Mouse (Mus musculus): Measurements from ENCODE around the gene Spint1. TPM values are rescaled to one million over a fixed set of nuclear protein-coding genes. Genes with fewer than 3 reads are reported as not detected.
A peak's percentile ranks its signal among the peaks of the same experiment; 100 is the strongest.

Spint1 gene
- polyA plus RNA-seq (2014; fragmentation: Nextera tagmentation; extraction: Ambion mirVana): 71.3 and 81.9 TPM in 2 replicates

DNA sequence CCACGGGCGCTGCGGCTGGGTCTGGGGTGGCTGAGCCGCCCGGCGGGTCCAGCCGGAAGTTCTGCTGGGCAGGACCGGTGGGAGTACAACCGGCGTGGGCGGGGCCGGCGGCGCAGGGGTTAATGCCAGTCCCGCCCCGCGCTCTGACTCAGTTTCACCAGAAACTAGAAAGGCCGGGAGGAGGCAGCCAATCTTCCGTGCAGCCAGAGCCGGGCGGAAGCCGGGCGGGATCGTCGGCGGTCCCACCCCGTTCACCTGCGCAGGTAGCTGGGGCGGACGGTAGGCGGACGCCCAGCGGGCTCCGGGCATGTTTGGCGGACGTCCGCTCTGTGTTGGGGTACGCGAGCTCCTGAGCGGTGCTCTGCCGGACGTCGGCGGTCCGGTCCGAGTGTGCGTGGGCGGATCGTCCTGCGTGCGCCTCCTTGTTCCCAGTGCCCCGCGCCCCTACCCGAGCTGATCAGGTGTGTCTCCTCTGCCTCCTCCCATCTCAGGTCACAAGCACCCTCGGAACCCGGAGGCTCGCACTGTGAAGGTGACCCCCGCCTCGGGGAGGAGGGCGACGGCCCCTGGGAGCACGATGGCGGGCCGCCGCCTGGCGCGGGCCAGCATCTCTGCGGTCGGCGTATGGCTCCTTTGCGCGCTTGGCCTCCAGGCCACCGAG is at the start of gene Spint1:
Spint1 (plus strand) TSS at position 153 of the 661 bp plus-strand sequence.
- H3K27ac ChIP-seq (ENCODE audit: low read depth): peak within 1 kb of the TSS; percentile 78
- no peaks in the 10 kb centered on the region for H3K36me3 ChIP-seq (ENCODE audit: control insufficient read depth, insufficient read depth, low read length)
- no peaks in the 10 kb centered on the region for H3K9me3 ChIP-seq (ENCODE audit: control insufficient read depth, low read length)
- peak within 1 kb of the TSS; percentile 45 for H3K4me3 ChIP-seq (ENCODE audit: low read depth, low read length)
- peak; percentile 80 for DNase-seq (ENCODE audit: low spot score)
- H3K4me1 ChIP-seq (replicated peaks; ENCODE audit: control insufficient read depth, insufficient read depth, low read length): 0 out of 2 replicates have a peak, but pooled peaks cover 3% of the 10 kb centered on the region
- H3K4me2 ChIP-seq (ENCODE audit: low read length): peak within 1 kb of the TSS; percentile 74
- H3K9ac ChIP-seq (ENCODE audit: low read length): peak within 1 kb of the TSS; percentile 46
- WGBS: under 1% methylated on average over 73 of the region's 73 CpGs
- peaks cover 48% of the 10 kb centered on the region for H3K27me3 ChIP-seq (replicated peaks; ENCODE audit: control insufficient read depth, insufficient read depth, low read length)
- ATAC-seq (replicated peaks; ENCODE audit: low FRiP score, low TSS enrichment, low read depth): peak; percentile 77

DNA sequence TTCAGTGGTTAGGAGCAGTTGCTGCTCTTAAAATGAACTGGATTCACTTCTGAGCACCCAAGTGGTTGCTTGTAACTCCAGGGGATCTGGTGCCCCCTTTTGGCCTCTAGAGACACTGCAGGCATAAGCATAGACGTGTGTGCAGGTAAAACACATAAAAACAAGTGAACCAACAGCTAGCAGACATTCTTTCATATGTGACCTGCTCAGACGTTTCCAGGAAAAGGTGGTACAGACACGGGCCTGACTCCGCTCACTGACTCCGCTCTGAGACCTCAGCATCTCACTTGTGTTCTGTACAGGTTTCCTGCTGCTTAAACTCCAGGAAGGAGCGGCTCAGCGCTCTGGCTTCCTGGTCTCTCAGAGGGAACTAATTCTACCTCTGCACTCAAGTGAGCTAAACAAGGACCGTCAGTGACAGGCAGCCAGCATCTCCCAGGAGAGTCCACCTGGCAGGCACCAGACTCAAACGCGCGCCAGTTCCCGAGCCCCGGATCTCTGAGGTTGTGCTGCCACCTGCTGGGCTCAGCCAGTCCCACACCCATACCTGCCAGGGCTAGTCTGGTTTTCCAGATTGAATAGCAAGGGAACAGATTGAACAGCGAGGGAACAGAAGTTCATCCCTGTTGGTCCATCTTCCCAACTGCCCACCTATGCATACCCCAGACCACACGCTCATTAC is 48.0 kb upstream of the Spint1 start:
- Histone ChIP-seq H3K27me3 (replicated peaks; ENCODE audit: control insufficient read depth, insufficient read depth, low read length) (no peaks in the 10 kb centered on the region), H3K4me2 (ENCODE audit: low read length) (peak overlapping the region; percentile 63), H3K9ac (ENCODE audit: low read length) (no peak overlapping the region), H3K36me3 (ENCODE audit: control insufficient read depth, insufficient read depth, low read length) (peaks cover 6% of the 10 kb centered on the region), H3K9me3 (ENCODE audit: control insufficient read depth, low read length) (no peaks in the 10 kb centered on the region), H3K4me3 (ENCODE audit: low read depth, low read length) (peak overlapping the region; percentile 23), H3K4me1 (replicated peaks; ENCODE audit: control insufficient read depth, insufficient read depth, low read length) (peaks cover 3% of the 10 kb centered on the region; the same call in 1 of the 2 replicates), H3K27ac (ENCODE audit: low read depth) (no peak overlapping the region)
- DNase-seq (ENCODE audit: low spot score) (peak; percentile 98), ATAC-seq (replicated peaks; ENCODE audit: low FRiP score, low TSS enrichment, low read depth) (peak; percentile 84)
- WGBS: 6% methylated on average over 15 of the region's 15 CpGs

- ATAC-seq (replicated peaks; ENCODE audit: low FRiP score, low TSS enrichment, low read depth) (no peak), DNase-seq (ENCODE audit: low spot score) (no peak)
- no peak overlapping the region for H3K4me3 ChIP-seq (ENCODE audit: low read depth, low read length)
- 80% methylated on average over 5 of the region's 5 CpGs for WGBS
- no peak overlapping the region for H3K27ac ChIP-seq (ENCODE audit: low read depth)
- H3K36me3 ChIP-seq (ENCODE audit: control insufficient read depth, insufficient read depth, low read length): no peaks in the 10 kb centered on the region
- H3K4me1 ChIP-seq (replicated peaks; ENCODE audit: control insufficient read depth, insufficient read depth, low read length): peaks cover 3% of the 10 kb centered on the region; the same call in 1 of the 2 replicates
- no peak overlapping the region for H3K4me2 ChIP-seq (ENCODE audit: low read length)
- H3K27me3 ChIP-seq (replicated peaks; ENCODE audit: control insufficient read depth, insufficient read depth, low read length): no peaks in the 10 kb centered on the region
- H3K9me3 ChIP-seq (ENCODE audit: control insufficient read depth, low read length): no peaks in the 10 kb centered on the region
- H3K9ac ChIP-seq (ENCODE audit: low read length): no peak overlapping the region
Observed at GRCm38 (mm10) chr2:119190969-119191368, 46.2 kb upstream of the Spint1 start.

- DNase-seq (ENCODE audit: low spot score) (no peak), ATAC-seq (replicated peaks; ENCODE audit: low FRiP score, low TSS enrichment, low read depth) (no peak)
- 85% methylated on average over 5 of the region's 5 CpGs for WGBS
- H3K36me3 ChIP-seq (ENCODE audit: control insufficient read depth, insufficient read depth, low read length): no peaks in the 10 kb centered on the region
- no peak overlapping the region for H3K9ac ChIP-seq (ENCODE audit: low read length)
- H3K27me3 ChIP-seq (replicated peaks; ENCODE audit: control insufficient read depth, insufficient read depth, low read length): no peaks in the 10 kb centered on the region
- H3K4me3 ChIP-seq (ENCODE audit: low read depth, low read length): no peak overlapping the region
- H3K4me1 ChIP-seq (replicated peaks; ENCODE audit: control insufficient read depth, insufficient read depth, low read length): peaks cover 1% of the 10 kb centered on the region; the same call in 1 of the 2 replicates
- no peaks in the 10 kb centered on the region for H3K9me3 ChIP-seq (ENCODE audit: control insufficient read depth, low read length)
- H3K4me2 ChIP-seq (ENCODE audit: low read length): no peak overlapping the region
- no peak overlapping the region for H3K27ac ChIP-seq (ENCODE audit: low read depth)
Observed at GRCm38 (mm10) chr2:119194140-119194539, 43.0 kb upstream of the Spint1 start.

- DNase-seq (ENCODE audit: low spot score) (no peak), ATAC-seq (replicated peaks; ENCODE audit: low FRiP score, low TSS enrichment, low read depth) (no peak)
- H3K27ac ChIP-seq (ENCODE audit: low read depth): no peak overlapping the region
- H3K9ac ChIP-seq (ENCODE audit: low read length): no peak overlapping the region
- no peak overlapping the region for H3K4me2 ChIP-seq (ENCODE audit: low read length)
- H3K4me3 ChIP-seq (ENCODE audit: low read depth, low read length): no peak overlapping the region
- WGBS: 50% methylated on average over 4 of the region's 4 CpGs
- no peaks in the 10 kb centered on the region for H3K9me3 ChIP-seq (ENCODE audit: control insufficient read depth, low read length)
- H3K4me1 ChIP-seq (replicated peaks; ENCODE audit: control insufficient read depth, insufficient read depth, low read length): no peaks in the 10 kb centered on the region
- H3K36me3 ChIP-seq (ENCODE audit: control insufficient read depth, insufficient read depth, low read length): no peaks in the 10 kb centered on the region
- H3K27me3 ChIP-seq (replicated peaks; ENCODE audit: control insufficient read depth, insufficient read depth, low read length): no peaks in the 10 kb centered on the region
Observed at GRCm38 (mm10) chr2:119196316-119197108, 40.6 kb upstream of the Spint1 start.

- WGBS: 77% methylated on average over 1 of the region's 1 CpGs
- H3K4me3 ChIP-seq (ENCODE audit: low read depth, low read length): no peak overlapping the region
- H3K9ac ChIP-seq (ENCODE audit: low read length): no peak overlapping the region
- DNase-seq (ENCODE audit: low spot score): no peak
- no peak overlapping the region for H3K27ac ChIP-seq (ENCODE audit: low read depth)
- H3K4me1 ChIP-seq (replicated peaks; ENCODE audit: control insufficient read depth, insufficient read depth, low read length): no peaks in the 10 kb centered on the region
- H3K36me3 ChIP-seq (ENCODE audit: control insufficient read depth, insufficient read depth, low read length): no peaks in the 10 kb centered on the region
- ATAC-seq (replicated peaks; ENCODE audit: low FRiP score, low TSS enrichment, low read depth): no peak
- no peaks in the 10 kb centered on the region for H3K9me3 ChIP-seq (ENCODE audit: control insufficient read depth, low read length)
- H3K27me3 ChIP-seq (replicated peaks; ENCODE audit: control insufficient read depth, insufficient read depth, low read length): no peaks in the 10 kb centered on the region
- H3K4me2 ChIP-seq (ENCODE audit: low read length): no peak overlapping the region
Observed at GRCm38 (mm10) chr2:119197493-119197892, 39.7 kb upstream of the Spint1 start.

DNA sequence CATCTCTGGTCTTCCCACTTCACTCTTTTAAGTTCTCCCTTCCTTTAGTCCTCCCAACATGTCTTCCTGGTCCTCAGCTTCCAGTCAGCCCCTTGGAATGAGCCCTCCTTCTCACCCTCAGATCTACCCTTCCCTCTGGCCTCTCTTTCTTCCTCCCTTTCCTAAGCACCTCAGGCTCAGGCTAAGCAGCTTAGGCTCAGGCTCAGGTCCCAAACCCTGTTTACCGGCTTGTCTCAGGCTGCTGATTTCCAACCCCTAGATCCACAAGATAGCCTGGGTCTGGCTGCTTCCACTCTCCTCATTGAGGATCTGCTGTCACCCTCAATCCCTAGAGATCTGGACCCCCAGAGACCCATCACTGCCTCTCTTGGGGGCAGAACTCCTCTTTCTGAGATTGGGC is 39.1 kb upstream of the Spint1 start:
- Histone ChIP-seq H3K4me3 (ENCODE audit: low read depth, low read length) (no peak overlapping the region), H3K4me2 (ENCODE audit: low read length) (no peak overlapping the region), H3K9me3 (ENCODE audit: control insufficient read depth, low read length) (no peaks in the 10 kb centered on the region), H3K36me3 (ENCODE audit: control insufficient read depth, insufficient read depth, low read length) (no peaks in the 10 kb centered on the region), H3K27ac (ENCODE audit: low read depth) (no peak overlapping the region), H3K4me1 (replicated peaks; ENCODE audit: control insufficient read depth, insufficient read depth, low read length) (peaks cover 2% of the 10 kb centered on the region; the same call in 1 of the 2 replicates), H3K9ac (ENCODE audit: low read length) (no peak overlapping the region), H3K27me3 (replicated peaks; ENCODE audit: control insufficient read depth, insufficient read depth, low read length) (no peaks in the 10 kb centered on the region)
- ATAC-seq (replicated peaks; ENCODE audit: low FRiP score, low TSS enrichment, low read depth) (no peak), DNase-seq (ENCODE audit: low spot score) (no peak)
- WGBS: 29% methylated on average over 1 of the region's 1 CpGs

DNA sequence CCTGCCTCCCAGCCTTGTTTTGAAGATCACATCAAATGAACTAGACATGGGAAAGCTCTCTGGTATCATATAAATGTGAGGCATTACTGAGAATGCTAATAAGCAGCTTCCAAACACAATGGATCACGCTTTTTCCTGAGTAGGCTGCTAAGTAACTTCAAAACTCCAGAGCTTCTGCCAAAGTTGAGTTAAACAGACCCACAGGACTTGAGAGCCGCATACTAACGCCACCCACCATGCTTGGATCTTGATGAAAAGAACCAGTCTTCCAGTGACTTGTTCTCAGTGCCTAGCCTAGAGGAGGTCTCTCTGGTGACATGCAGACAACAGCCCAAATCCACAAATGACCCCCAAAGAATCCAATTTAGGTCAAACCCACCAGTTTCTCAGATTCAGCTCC is 38.2 kb upstream of the Spint1 start:
- H3K4me2 ChIP-seq (ENCODE audit: low read length): no peak overlapping the region
- ATAC-seq (replicated peaks; ENCODE audit: low FRiP score, low TSS enrichment, low read depth) (no peak), DNase-seq (ENCODE audit: low spot score) (no peak)
- WGBS: 60% methylated on average over 3 of the region's 3 CpGs
- H3K4me1 ChIP-seq (replicated peaks; ENCODE audit: control insufficient read depth, insufficient read depth, low read length): peaks cover 7% of the 10 kb centered on the region
- H3K36me3 ChIP-seq (ENCODE audit: control insufficient read depth, insufficient read depth, low read length): no peaks in the 10 kb centered on the region
- no peaks in the 10 kb centered on the region for H3K9me3 ChIP-seq (ENCODE audit: control insufficient read depth, low read length)
- H3K9ac ChIP-seq (ENCODE audit: low read length): no peak overlapping the region
- no peak overlapping the region for H3K27ac ChIP-seq (ENCODE audit: low read depth)
- no peak overlapping the region for H3K4me3 ChIP-seq (ENCODE audit: low read depth, low read length)
- no peaks in the 10 kb centered on the region for H3K27me3 ChIP-seq (replicated peaks; ENCODE audit: control insufficient read depth, insufficient read depth, low read length)
